Mouse (Mus musculus) v-Abl transformed pro-B cells (cell line): ENCODE data around the gene Porcn.

Source experiments
- in situ Hi-C, 2 experiments: fragments of 400-800 bp; cut with MboI; formaldehyde crosslinking; loops; one replicate each; pipeline ENCODE4 v1.15.1; 2025; ENCODE audit not compliant: unreplicated experiment in 2 of 2

The Porcn gene

GRCm38 (mm10) chrX:8209720-8210119 lies 3.4 kb upstream of the Porcn start:
- in situ Hi-C loops: no loop called here

- in situ Hi-C loops: no loop called here
These were observed 899 bp upstream of the Porcn start for GRCm38 (mm10) chrX:8207224-8207623.

- in situ Hi-C loops: no loop called here
These were observed 421 bp upstream of the Porcn start for GRCm38 (mm10) chrX:8206694-8207197.

- in situ Hi-C loops: no loop called here
These were observed 774 bp downstream of the Porcn start for GRCm38 (mm10) chrX:8205551-8205950.

GRCm38 (mm10) chrX:8205088-8205487 lies 1.2 kb downstream of the Porcn start:
- in situ Hi-C loops: no loop called here

GRCm38 (mm10) chrX:8204076-8204475 lies 2.2 kb downstream of the Porcn start:
- in situ Hi-C loops: no loop called here

- in situ Hi-C loops: no loop called here
These were observed 3.2 kb downstream of the Porcn start for GRCm38 (mm10) chrX:8203105-8203504.

- in situ Hi-C loops: loop anchor here in 1 of 2 experiments (10.0 kb wide), 1 partner anchor 51 kb away; no protein-coding TSS in a partner anchor
These were observed 13.0 kb downstream of the Porcn start, which contains the start of gene Ebp for GRCm38 (mm10) chrX:8193419-8193723. TSS of gene Ebp (minus strand) at chrX:8193512.

- in situ Hi-C loops: loop anchor here in 1 of 2 experiments (10.0 kb wide), 1 partner anchor 52 kb away; no protein-coding TSS in a partner anchor
These were observed 13.5 kb downstream of the Porcn start for GRCm38 (mm10) chrX:8192640-8193418.

- in situ Hi-C loops: loop anchor here in 1 of 2 experiments (10.0 kb wide), 1 partner anchor 53 kb away; no protein-coding TSS in a partner anchor
These were observed 14.1 kb downstream of the Porcn start for GRCm38 (mm10) chrX:8192126-8192639.

GRCm38 (mm10) chrX:8182871-8183540 lies 23.3 kb downstream of the Porcn start:
- in situ Hi-C loops: no loop called here

GRCm38 (mm10) chrX:8179646-8180045 lies 26.7 kb downstream of the Porcn start:
- in situ Hi-C loops: no loop called here

- in situ Hi-C loops: no loop called here
These were observed 27.5 kb downstream of the Porcn start for GRCm38 (mm10) chrX:8178871-8179270.

- in situ Hi-C loops: no loop called here
These were observed 30.6 kb downstream of the Porcn start, which contains the start of gene Tbc1d25 for GRCm38 (mm10) chrX:8175504-8176385. TSS of gene Tbc1d25 (minus strand) at chrX:8176181.

GRCm38 (mm10) chrX:8175169-8175503 lies 31.2 kb downstream of the Porcn start:
- in situ Hi-C loops: no loop called here

- in situ Hi-C loops: no loop called here
These were observed 38.3 kb downstream of the Porcn start for GRCm38 (mm10) chrX:8167716-8168647.

GRCm38 (mm10) chrX:8164471-8164870 lies 41.9 kb downstream of the Porcn start:
- in situ Hi-C loops: no loop called here

GRCm38 (mm10) chrX:8163076-8163475 lies 43.2 kb downstream of the Porcn start:
- in situ Hi-C loops: no loop called here

GRCm38 (mm10) chrX:8145153-8145991 lies 61.0 kb downstream of the Porcn start, which contains the start of gene Rbm3:
TSS of gene Rbm3 (minus strand) at chrX:8145880.
- in situ Hi-C loops: no loop called here
